Mouse (Mus musculus): ENCODE results near the gene Rmi1. TPM values are rescaled to one million over a fixed set of nuclear protein-coding genes. Genes with fewer than 3 reads are reported as not detected.

Rmi1 gene
- polyA plus RNA-seq, 1 experiment from 2014 or later, result 32.3 TPM

DNA sequence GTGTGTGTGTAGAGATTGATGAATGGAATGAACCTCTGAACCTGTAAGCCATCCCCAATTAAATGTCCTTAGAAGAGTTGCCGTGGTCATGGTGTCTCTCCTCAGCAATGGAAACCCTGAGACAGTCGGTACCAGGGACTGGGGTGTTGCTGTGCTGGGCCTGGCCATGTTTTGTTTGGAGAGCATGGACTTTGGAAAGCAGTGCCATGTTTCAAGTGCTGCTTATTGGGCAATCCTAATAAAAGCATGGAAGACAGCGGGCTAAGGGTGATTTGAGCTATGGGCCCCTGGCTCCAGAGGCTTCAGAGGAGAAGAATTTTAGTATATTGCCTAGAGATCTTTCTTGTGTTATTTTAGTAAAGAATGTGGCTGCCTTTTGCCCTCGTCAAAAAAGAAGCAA, 9.0 kb downstream of the Rmi1 start:
- no peak overlapping the region for H3K27ac ChIP-seq
- no peak for ATAC-seq (ENCODE audit: low FRiP score)
- WGBS, result 94% methylated on average over 4 of the region's 4 CpGs
- H3K4me2 ChIP-seq, result no peak overlapping the region
- H3K4me3 ChIP-seq (replicated peaks), result no peak overlapping the region
- H3K4me1 ChIP-seq, result no peaks in the 10 kb centered on the region
- peaks cover 17% of the 10 kb centered on the region for H3K36me3 ChIP-seq (replicated peaks)
- H3K27me3 ChIP-seq, result no peaks in the 10 kb centered on the region
- no peak overlapping the region for H3K9ac ChIP-seq
- 0 out of 2 replicates have a peak, but pooled peaks cover 5% of the 10 kb centered on the region for H3K9me3 ChIP-seq

DNA sequence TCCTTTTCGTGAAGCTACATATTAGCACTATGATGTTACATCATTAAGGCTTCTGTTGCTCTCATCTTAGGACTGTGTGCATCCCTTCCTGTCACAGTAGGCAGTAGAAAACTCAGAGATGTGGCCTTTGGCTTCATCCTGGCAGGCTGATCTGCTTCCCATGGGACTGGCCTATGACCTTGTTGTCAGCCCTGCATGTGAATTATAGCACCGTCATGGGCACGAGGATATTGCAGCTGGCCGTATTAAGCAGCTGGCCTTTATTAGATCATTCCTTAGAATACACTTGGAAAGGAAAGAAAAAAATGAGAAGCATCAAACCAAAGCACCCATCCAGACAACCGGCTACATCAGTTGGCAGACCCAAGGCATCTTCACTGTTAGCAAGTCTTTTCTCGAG, 13.3 kb downstream of the Rmi1 start:
- no peaks in the 10 kb centered on the region for H3K27me3 ChIP-seq
- H3K4me1 ChIP-seq, result no peaks in the 10 kb centered on the region
- 0 out of 2 replicates have a peak, but pooled peaks cover 5% of the 10 kb centered on the region for H3K9me3 ChIP-seq
- H3K27ac ChIP-seq, result no peak overlapping the region
- H3K4me3 ChIP-seq (replicated peaks), result no peak overlapping the region
- no peak overlapping the region for H3K9ac ChIP-seq
- no peak overlapping the region for H3K4me2 ChIP-seq
- 90% methylated on average over 6 of the region's 6 CpGs for WGBS
- H3K36me3 ChIP-seq (replicated peaks), result peaks cover 15% of the 10 kb centered on the region
- ATAC-seq (ENCODE audit: low FRiP score), result no peak

DNA sequence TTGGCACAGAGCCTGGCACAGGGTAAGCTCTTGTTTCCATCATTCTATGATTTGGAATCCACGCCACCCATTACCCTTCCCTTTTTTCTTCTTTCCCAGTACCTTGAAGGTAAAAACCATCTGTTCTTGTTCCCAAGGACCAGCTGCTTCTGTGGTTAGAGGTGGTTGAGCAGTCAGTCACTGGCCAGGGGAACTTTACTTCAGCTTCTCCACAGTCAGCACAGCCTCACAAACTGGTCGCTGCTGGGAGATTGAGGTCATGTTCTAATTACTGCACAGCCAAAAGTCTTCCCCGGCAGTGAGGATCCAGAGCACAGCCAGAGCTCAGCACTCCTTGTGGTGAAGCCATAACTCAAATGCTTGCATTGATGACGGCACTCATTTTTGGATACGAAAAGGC, 13.8 kb downstream of the Rmi1 start:
- Histone ChIP-seq H3K4me2 (no peak overlapping the region), H3K27ac (no peak overlapping the region), H3K4me1 (no peaks in the 10 kb centered on the region), H3K36me3 (replicated peaks) (peaks cover 11% of the 10 kb centered on the region), H3K9ac (no peak overlapping the region), H3K4me3 (replicated peaks) (no peak overlapping the region), H3K27me3 (no peaks in the 10 kb centered on the region), H3K9me3 (0 out of 2 replicates have a peak, but pooled peaks cover 5% of the 10 kb centered on the region)
- 92% methylated on average over 5 of the region's 5 CpGs for WGBS
- no peak for ATAC-seq (ENCODE audit: low FRiP score)

DNA sequence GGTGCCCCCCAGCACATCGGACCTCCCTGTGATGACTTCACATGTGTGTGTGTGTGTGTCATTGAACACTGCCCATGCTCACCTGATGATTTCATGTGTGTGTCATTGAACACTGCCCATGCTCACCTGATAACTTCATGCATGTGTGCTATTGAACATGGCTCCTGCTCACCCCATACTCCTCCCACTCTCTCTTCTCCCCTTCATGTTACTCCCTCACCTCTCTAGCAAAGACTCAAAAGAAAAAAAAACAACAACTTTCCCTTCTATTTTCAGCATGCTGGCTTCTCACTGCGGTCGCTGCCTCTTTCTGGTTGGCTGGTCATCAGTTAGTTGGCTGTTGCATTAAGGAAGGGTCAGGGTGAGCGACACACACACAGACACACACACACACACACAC, 16.6 kb downstream of the Rmi1 start:
- no peaks in the 10 kb centered on the region for H3K4me1 ChIP-seq
- H3K36me3 ChIP-seq (replicated peaks), result no peaks in the 10 kb centered on the region
- 90% methylated on average over 4 of the region's 4 CpGs for WGBS
- H3K4me2 ChIP-seq, result no peak overlapping the region
- no peak for ATAC-seq (ENCODE audit: low FRiP score)
- no peaks in the 10 kb centered on the region for H3K27me3 ChIP-seq
- H3K27ac ChIP-seq, result no peak overlapping the region
- H3K9ac ChIP-seq, result no peak overlapping the region
- H3K4me3 ChIP-seq (replicated peaks), result no peak overlapping the region
- no peaks in the 10 kb centered on the region for H3K9me3 ChIP-seq

DNA sequence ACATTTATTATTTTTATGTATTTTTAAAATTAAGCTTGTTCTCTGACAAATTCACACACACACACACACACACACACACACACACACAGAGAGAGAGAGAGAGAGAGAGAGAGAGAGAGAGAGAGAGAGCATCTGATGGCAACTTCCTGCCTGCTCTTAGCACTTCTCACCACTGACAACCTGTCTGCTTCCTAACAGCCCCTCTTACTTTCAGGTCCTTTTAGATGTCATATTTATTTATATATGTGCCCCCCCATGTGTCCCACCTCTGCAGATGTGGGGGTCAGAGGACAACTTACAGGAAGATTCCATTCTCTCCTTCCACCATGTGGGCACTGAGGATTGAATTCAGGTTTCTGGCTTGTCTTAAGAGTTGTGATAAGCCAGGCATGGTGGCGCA, 17.2 kb downstream of the Rmi1 start:
- no peak overlapping the region for H3K9ac ChIP-seq
- no peak overlapping the region for H3K4me3 ChIP-seq (replicated peaks)
- no peaks in the 10 kb centered on the region for H3K27me3 ChIP-seq
- H3K27ac ChIP-seq, result no peak overlapping the region
- no peak for ATAC-seq (ENCODE audit: low FRiP score)
- no peaks in the 10 kb centered on the region for H3K4me1 ChIP-seq
- 100% methylated on average over 1 of the region's 1 CpGs for WGBS
- no peak overlapping the region for H3K4me2 ChIP-seq
- no peaks in the 10 kb centered on the region for H3K36me3 ChIP-seq (replicated peaks)
- H3K9me3 ChIP-seq, result no peaks in the 10 kb centered on the region

DNA sequence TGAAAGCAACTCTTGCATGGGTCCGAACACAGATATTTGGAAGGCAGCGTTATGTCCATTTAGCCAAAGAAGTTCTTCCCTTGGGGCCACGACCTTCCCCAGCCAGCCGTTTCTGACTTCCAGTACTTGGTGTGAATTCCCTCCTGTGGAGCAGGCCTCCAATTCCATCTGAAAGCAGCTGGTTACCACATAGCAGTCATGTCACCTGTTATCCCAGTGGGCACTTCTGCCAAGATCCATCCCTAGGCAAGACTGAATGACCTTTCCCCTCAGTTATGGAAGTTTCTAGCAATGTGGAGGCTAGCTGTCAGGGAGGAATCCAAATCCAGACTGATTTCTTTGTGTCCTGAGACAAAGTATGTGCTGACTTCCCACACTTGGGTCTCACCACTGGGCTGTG, 19.0 kb downstream of the Rmi1 start:
- WGBS, result 80% methylated on average over 4 of the region's 4 CpGs
- no peak for ATAC-seq (ENCODE audit: low FRiP score)
- no peaks in the 10 kb centered on the region for H3K36me3 ChIP-seq (replicated peaks)
- no peaks in the 10 kb centered on the region for H3K27me3 ChIP-seq
- no peaks in the 10 kb centered on the region for H3K9me3 ChIP-seq
- H3K4me3 ChIP-seq (replicated peaks), result no peak overlapping the region
- no peak overlapping the region for H3K27ac ChIP-seq
- no peak overlapping the region for H3K4me2 ChIP-seq
- no peaks in the 10 kb centered on the region for H3K4me1 ChIP-seq
- no peak overlapping the region for H3K9ac ChIP-seq

DNA sequence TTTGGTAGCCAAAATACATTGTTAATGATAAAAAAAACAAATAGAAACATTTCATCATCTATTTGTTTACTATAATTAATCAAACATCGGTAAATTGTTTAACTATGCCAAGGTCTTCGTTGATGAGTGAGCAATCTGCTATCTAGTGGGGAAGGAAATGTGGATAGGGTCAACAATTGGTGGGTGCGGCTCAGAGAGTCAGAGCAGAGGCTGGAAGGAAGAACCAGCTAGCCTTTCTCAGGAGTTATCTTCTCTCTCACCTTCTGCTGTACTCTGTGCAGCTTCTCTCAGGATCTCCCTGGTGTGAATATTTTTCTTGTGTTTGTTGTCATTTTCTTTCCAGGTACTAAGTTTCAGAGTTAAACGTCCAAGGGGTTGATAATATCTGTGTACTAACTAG, 20.2 kb downstream of the Rmi1 start:
- no peak overlapping the region for H3K4me3 ChIP-seq (replicated peaks)
- no peaks in the 10 kb centered on the region for H3K27me3 ChIP-seq
- H3K4me2 ChIP-seq, result no peak overlapping the region
- no peak for ATAC-seq (ENCODE audit: low FRiP score)
- no peaks in the 10 kb centered on the region for H3K4me1 ChIP-seq
- WGBS, result 89% methylated on average over 4 of the region's 4 CpGs
- no peaks in the 10 kb centered on the region for H3K9me3 ChIP-seq
- H3K27ac ChIP-seq, result no peak overlapping the region
- H3K36me3 ChIP-seq (replicated peaks), result no peaks in the 10 kb centered on the region
- no peak overlapping the region for H3K9ac ChIP-seq

DNA sequence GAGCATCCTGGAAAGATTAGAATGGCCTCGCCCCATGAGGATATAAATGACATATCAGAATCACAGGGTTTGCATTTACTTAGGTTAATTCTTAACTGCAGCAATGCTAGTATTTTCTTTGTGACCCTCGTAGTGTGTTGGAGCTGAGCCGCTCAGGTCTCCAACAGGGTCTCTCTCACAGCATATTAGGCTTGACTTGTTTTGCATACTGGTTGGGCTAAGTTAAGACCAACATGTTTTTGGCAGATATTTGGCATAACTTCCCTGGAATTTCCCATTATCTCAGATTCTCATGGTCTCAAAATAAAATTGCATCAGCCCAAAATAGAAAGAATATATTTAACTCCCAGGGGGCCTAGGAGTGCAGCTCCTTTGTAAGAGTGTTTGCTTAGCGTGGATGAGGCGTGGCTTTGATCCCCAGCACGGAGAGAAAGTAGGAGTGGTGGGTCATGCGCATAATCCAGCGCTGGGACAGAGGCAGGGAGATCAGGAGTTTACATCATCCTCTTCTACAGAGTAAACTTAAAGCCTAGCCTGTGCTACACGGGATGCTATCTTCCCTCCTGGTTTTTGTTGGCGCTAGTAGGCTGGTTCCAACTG, 21.1 kb downstream of the Rmi1 start:
- Histone ChIP-seq H3K27me3 (no peaks in the 10 kb centered on the region), H3K9ac (no peak overlapping the region), H3K9me3 (no peaks in the 10 kb centered on the region), H3K4me1 (no peaks in the 10 kb centered on the region), H3K4me3 (replicated peaks) (no peak overlapping the region), H3K36me3 (replicated peaks) (no peaks in the 10 kb centered on the region), H3K4me2 (no peak overlapping the region), H3K27ac (no peak overlapping the region)
- no peak for ATAC-seq (ENCODE audit: low FRiP score)
- 74% methylated on average over 10 of the region's 10 CpGs for WGBS

DNA sequence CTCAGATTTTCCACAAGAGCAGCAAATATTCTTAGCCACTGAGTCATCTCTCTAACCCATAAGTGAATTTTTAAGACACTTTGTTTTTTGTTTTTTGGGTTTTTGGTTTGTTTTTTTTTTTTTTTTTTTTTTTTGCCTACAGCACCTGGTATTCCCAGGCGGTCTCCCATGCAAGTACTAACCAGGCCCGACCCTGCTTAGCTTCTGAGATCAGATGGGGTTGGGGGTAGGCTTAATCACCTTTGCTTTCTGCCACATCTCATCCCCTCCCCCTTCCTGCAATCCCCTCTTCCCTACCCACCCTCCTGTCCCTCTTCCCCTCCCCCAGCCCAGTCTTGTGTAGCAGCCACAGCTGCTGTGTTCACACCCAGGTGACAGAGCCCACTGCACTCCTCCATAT, 37.7 kb downstream of the Rmi1 start:
- WGBS, result 64% methylated on average over 2 of the region's 2 CpGs
- Histone ChIP-seq H3K4me3 (replicated peaks) (no peak overlapping the region), H3K4me2 (no peak overlapping the region), H3K27ac (no peak overlapping the region), H3K27me3 (no peaks in the 10 kb centered on the region), H3K36me3 (replicated peaks) (no peaks in the 10 kb centered on the region), H3K9me3 (no peaks in the 10 kb centered on the region), H3K4me1 (peaks cover 4% of the 10 kb centered on the region; the same call in 1 of the 2 replicates), H3K9ac (no peak overlapping the region)
- no peak for ATAC-seq (ENCODE audit: low FRiP score)

DNA sequence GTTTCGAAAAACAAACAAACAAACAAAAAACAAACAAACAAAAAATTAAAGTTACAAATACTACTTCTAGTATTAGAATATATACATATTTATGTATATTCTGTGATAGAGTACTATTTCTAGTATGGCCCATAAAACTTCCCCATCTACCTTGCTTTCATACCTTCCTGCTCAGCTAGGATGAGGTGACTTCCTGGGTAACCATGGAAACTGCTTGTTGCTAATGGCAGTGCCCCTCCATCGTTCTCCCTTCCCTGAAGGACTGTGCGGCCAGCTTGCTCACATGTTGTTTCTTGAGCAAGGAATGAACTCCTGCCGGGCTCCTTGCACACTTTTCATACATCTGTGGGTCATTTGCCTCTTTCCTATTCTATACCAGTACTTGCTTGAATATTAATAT, 41.3 kb downstream of the Rmi1 start:
- ATAC-seq (ENCODE audit: low FRiP score), result no peak
- Histone ChIP-seq H3K9me3 (no peaks in the 10 kb centered on the region), H3K9ac (no peak overlapping the region), H3K4me2 (no peak overlapping the region), H3K27me3 (peaks cover 6% of the 10 kb centered on the region; the same call in 1 of the 2 replicates), H3K36me3 (replicated peaks) (no peaks in the 10 kb centered on the region), H3K27ac (no peak overlapping the region), H3K4me3 (replicated peaks) (no peak overlapping the region), H3K4me1 (peaks cover 4% of the 10 kb centered on the region; the same call in 1 of the 2 replicates)
- 72% methylated on average over 4 of the region's 4 CpGs for WGBS

DNA sequence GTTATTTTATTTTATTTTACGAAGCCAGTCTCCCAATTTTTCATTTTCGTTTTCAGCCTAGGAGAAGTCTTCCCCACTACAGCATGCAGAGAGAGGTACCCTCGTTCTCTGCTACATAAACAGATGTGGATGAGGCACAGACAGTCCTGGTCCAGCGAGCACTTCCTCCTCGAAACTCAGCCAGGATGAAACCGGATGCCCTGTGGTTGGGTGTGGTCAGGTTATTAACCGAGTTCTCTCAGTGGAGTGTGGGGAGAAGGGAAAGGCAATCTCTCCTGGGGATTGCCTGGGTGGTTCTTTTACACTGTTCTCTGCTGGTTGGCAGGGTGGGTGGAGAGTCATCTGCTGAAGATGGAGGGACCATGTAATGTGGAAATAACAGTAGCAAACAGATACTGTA, 41.7 kb downstream of the Rmi1 start:
- ATAC-seq (ENCODE audit: low FRiP score), result no peak
- Histone ChIP-seq H3K9me3 (no peaks in the 10 kb centered on the region), H3K4me1 (peaks cover 4% of the 10 kb centered on the region; the same call in 1 of the 2 replicates), H3K36me3 (replicated peaks) (no peaks in the 10 kb centered on the region), H3K27ac (no peak overlapping the region), H3K27me3 (peaks cover 6% of the 10 kb centered on the region; the same call in 1 of the 2 replicates), H3K4me2 (no peak overlapping the region), H3K4me3 (replicated peaks) (no peak overlapping the region), H3K9ac (no peak overlapping the region)
- 64% methylated on average over 7 of the region's 7 CpGs for WGBS

DNA sequence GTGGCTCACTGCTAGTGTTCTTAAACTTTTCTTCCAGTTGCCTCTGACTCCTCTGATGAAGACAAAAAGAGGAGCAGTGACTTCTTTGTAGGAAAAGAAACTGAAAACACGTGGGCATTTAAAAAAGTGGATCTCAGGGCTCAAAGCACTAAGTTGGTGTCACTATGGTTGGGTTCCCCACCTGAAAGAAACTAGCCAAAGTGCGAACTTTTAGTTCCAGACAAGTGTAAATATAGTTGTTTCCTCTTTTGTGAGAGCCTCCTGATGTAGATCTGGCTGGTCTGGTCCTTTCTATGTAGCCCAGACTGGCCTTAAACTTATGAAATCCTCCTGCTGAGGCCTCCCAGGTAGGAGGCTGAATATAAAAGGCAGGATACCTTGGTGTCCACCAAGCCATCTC, 44.5 kb downstream of the Rmi1 start:
- no peaks in the 10 kb centered on the region for H3K9me3 ChIP-seq
- ATAC-seq (ENCODE audit: low FRiP score), result no peak
- no peak overlapping the region for H3K27ac ChIP-seq
- no peak overlapping the region for H3K4me2 ChIP-seq
- peaks cover 10% of the 10 kb centered on the region for H3K27me3 ChIP-seq
- no peak overlapping the region for H3K4me3 ChIP-seq (replicated peaks)
- H3K9ac ChIP-seq, result no peak overlapping the region
- H3K36me3 ChIP-seq (replicated peaks), result no peaks in the 10 kb centered on the region
- WGBS, result 73% methylated on average over 2 of the region's 2 CpGs
- H3K4me1 ChIP-seq, result peaks cover 7% of the 10 kb centered on the region

DNA sequence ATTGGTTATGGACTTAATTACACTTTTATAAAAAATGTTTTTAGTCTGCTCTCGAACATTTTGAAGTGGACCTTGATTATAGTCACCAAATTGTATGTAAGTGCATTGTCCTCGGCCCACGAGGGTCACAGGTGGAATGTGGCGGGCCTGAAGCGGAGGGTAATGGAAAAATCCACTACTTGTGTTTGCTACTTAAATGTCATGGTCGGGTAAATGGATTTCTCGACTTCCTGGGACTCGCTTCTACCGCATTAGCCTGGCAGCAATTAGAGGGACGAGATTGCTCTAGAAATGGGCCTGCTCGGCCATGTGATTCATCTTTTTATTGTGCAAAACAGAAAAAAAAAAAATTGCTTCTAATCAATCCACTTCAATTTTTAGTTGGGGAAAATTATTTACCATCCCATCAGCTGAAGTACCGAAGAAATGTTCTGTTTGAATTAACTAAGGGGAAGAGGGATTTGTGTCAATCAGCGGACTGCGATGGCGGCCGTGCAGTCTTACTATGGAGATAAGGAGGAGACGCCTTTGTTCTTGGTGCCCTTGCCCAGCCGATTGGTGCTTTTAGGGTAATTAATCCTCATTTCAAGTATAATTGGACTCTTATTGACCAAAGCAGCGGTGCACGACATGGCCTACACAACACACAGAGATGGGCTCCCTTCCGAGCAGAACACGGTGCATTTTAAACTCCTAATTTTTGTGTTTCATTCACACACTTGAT, 48.6 kb downstream of the Rmi1 start:
- Histone ChIP-seq H3K36me3 (replicated peaks) (no peaks in the 10 kb centered on the region), H3K4me3 (replicated peaks) (no peak overlapping the region), H3K9ac (no peak overlapping the region), H3K27ac (no peak overlapping the region), H3K9me3 (no peaks in the 10 kb centered on the region), H3K4me2 (peak overlapping the region; percentile 22; the same call in 1 of the 2 replicates), H3K27me3 (peaks cover 42% of the 10 kb centered on the region), H3K4me1 (peaks cover 12% of the 10 kb centered on the region)
- peak; percentile 64 for ATAC-seq (ENCODE audit: low FRiP score)
- WGBS, result 17% methylated on average over 22 of the region's 22 CpGs

Measured in forebrain, embryonic 12.5 days (tissue).